Mouse (Mus musculus) megakaryocyte, embryonic 14.5 days (primary cell): ENCODE data around the gene Ms4a6c. TPM values are rescaled to one million over a fixed set of nuclear protein-coding genes. Genes with fewer than 3 reads are reported as not detected.
"Not testable (repeated sequence)": the region's sequence is repeated elsewhere in the genome, so short reads cannot be mapped to it uniquely, and the experiment has no call there.

Experiments used
- H3K27me3 ChIP-seq: replicated peaks from 2 replicates; pipeline ENCODE3; 2012; ENCODE audit warnings: inconsistent platforms
- H3K36me3 ChIP-seq: replicated peaks from 2 replicates; pipeline ENCODE3; 2012; ENCODE audit warnings: low read length, inconsistent platforms, mixed read lengths
- H3K4me1 ChIP-seq: 2 replicates; pipeline ENCODE4 v1.6.1; 2012; ENCODE audit warnings: inconsistent platforms
- H3K4me3 ChIP-seq: replicated peaks from 2 replicates; pipeline ENCODE3; 2012; ENCODE audit warnings: moderate library complexity, mild to moderate bottlenecking, inconsistent platforms
- H3K9me3 ChIP-seq: 2 replicates; pipeline ENCODE4 v1.6.1; 2012; ENCODE audit warnings: inconsistent platforms
- FLI1 ChIP-seq: IDR thresholded peaks from 2 replicates; pipeline ENCODE4 v1.6.1; 2012; ENCODE audit warnings: low read length, inconsistent platforms, mixed read lengths
- GATA1 ChIP-seq: IDR thresholded peaks from 3 replicates; pipeline ENCODE4 v1.6.1; 2012; ENCODE audit warnings: mixed read lengths, low read length, inconsistent platforms, borderline replicate concordance
- polyA plus RNA-seq: library from polyadenylated mRNA; stranded (reverse); fragments of >175 nt; gene quantifications from 2 replicates; pipeline ENCODE4 v1.2.3, GENCODE M21; 2012; ENCODE audit warnings: low replicate concordance; ENCODE audit not compliant: insufficient read depth

Gene Ms4a6c
- polyA plus RNA-seq, 1 experiment = 4.0 TPM

DNA sequence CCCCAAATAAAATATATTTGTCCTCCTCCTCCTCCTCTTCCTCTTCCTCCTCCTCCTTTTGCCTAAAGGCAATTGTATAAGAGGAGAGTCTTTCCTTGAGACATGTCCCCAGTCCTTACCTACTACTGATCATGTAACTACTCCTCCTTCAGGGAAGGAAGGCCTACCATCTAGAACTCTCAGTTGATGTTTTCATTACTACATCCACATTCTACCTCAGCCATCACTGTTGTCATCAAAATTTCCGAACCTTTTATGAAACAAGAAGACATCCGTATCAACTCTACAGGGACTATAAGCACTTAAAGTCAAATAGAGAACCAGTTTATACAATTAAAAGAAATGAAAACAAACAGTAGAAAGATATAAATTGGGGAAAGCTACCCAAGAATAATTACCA is 13.5 kb downstream of the Ms4a6c start:
- Histone ChIP-seq H3K36me3 (no peaks in the 10 kb centered on the region), H3K4me1 (no peaks in the 10 kb centered on the region), H3K4me3 (no peak overlapping the region), H3K9me3 (no peaks in the 10 kb centered on the region), H3K27me3 (no peaks in the 10 kb centered on the region)
- TF ChIP-seq GATA1 (no peak), FLI1 (no peak)

DNA sequence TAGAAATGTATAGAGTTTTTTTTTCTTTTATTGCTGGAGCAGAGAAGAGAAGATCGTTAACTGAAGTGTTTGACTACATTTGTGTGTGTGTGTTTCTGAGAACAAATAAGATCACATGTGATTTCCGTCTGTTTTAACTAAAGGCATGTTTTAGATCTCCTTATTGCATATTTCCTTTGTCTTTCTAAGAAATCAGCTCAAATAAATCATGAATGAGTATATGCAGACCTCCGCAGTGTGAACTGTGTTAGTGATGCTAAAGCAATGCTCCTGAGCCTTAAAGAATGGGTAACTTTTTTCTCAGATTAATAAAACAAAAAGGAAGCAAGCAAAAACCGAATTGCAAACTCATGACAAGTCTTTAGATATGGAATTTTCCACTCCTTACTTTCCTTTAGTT is 14.8 kb downstream of the Ms4a6c start:
- H3K9me3 ChIP-seq = no peaks in the 10 kb centered on the region
- H3K4me3 ChIP-seq = no peak overlapping the region
- no peaks in the 10 kb centered on the region for H3K27me3 ChIP-seq
- no peaks in the 10 kb centered on the region for H3K4me1 ChIP-seq
- H3K36me3 ChIP-seq = no peaks in the 10 kb centered on the region
- TF ChIP-seq GATA1 (no peak), FLI1 (no peak)

DNA sequence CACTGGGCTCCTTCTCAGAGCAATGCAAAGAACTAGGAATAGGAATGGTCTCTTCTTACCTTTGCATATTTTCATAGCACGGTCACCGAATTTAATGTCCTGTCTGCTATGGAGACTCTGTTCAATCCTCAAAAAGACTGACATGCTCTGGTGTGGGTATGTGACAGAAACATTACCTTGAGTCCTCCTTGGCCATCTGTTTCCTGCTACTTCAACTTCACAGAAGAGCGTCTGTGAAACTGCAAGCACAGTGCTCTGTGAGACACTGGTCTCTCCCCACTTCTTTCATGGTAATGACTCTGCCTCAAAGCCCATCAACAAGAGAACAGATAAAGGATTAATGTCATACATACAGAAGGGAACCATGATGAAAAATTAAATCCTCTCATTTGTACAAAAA is 15.2 kb downstream of the Ms4a6c start:
- Histone ChIP-seq H3K4me1 (no peaks in the 10 kb centered on the region), H3K4me3 (no peak overlapping the region), H3K9me3 (no peaks in the 10 kb centered on the region), H3K36me3 (no peaks in the 10 kb centered on the region), H3K27me3 (no peaks in the 10 kb centered on the region)
- TF ChIP-seq GATA1 (no peak), FLI1 (no peak)

DNA sequence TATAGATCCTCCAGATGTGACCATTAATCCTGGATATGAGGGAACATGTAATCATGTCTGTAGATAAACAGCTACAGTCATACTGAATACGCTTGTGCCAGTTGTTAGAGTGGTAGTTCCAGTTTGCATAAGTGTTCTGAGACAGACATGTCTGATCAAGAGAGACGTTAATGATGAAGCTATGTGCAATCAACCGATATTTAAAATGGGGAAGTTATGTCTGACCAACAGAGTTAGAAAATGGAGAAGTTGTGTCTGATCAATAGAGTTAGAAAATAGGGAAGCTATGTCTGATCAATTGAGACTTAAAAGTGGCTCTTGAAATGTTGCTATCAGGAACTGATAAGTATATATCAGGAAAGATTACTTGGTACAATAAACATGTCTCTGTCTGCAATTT is 16.1 kb downstream of the Ms4a6c start:
- no peaks in the 10 kb centered on the region for H3K9me3 ChIP-seq
- H3K4me3 ChIP-seq = no peak overlapping the region
- no peaks in the 10 kb centered on the region for H3K27me3 ChIP-seq
- H3K4me1 ChIP-seq = no peaks in the 10 kb centered on the region
- no peak for TF ChIP-seq GATA1
- TF ChIP-seq FLI1 = no peak
- no peaks in the 10 kb centered on the region for H3K36me3 ChIP-seq

DNA sequence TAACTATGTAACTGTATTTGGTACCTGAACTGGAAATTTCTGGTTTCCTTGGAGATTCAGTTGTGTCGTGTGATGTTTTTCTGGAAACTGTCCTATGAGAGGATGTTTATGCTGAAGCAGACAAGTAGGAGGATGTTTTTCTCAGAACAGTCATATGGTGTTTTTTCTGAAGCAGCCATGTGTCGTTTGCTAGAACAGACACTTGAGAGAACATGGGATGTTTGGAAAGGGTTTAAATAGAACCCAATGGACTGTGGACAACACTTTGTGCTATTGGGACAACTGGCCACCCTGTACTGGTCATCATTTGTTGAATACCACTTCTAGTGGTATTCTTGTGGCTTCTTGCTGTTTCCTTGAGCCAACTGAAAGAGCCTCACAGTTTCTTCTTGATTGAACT is 16.6 kb downstream of the Ms4a6c start, which contains the start of gene Gm8369:
TSS of gene Gm8369 (plus strand) at position 193 of the 400 bp plus-strand sequence.
- no peaks in the 10 kb centered on the region for H3K36me3 ChIP-seq

DNA sequence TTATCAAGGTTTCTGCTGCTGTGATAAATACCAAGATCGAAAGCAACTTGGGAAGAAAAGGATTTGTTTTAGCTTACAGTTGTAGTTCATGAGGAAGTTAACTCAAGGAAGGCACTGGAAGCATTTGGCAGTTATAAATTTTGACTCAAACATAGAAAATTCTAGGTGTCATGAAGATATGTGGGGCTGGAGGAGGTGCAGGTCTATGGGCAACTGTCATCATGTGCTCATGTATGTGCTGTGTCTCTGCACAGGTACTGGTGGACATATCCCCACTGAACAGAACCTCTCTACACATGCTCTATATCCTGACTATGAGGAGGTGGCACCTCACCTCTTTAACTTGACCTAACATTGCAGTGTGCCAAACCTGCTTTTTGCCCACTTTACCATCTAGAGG is 17.4 kb downstream of the Ms4a6c start:
- no peaks in the 10 kb centered on the region for H3K4me1 ChIP-seq
- no peak overlapping the region for H3K4me3 ChIP-seq

More for the DNA sequence above, 16.6 kb downstream of the Ms4a6c start, which contains the start of gene Gm8369:
- no peak within 1 kb of the TSS for H3K4me3 ChIP-seq
- no peaks in the 10 kb centered on the region for H3K27me3 ChIP-seq
- TF ChIP-seq GATA1 (no peak), FLI1 (no peak)
- no peaks in the 10 kb centered on the region for H3K4me1 ChIP-seq
- no peaks in the 10 kb centered on the region for H3K9me3 ChIP-seq

DNA sequence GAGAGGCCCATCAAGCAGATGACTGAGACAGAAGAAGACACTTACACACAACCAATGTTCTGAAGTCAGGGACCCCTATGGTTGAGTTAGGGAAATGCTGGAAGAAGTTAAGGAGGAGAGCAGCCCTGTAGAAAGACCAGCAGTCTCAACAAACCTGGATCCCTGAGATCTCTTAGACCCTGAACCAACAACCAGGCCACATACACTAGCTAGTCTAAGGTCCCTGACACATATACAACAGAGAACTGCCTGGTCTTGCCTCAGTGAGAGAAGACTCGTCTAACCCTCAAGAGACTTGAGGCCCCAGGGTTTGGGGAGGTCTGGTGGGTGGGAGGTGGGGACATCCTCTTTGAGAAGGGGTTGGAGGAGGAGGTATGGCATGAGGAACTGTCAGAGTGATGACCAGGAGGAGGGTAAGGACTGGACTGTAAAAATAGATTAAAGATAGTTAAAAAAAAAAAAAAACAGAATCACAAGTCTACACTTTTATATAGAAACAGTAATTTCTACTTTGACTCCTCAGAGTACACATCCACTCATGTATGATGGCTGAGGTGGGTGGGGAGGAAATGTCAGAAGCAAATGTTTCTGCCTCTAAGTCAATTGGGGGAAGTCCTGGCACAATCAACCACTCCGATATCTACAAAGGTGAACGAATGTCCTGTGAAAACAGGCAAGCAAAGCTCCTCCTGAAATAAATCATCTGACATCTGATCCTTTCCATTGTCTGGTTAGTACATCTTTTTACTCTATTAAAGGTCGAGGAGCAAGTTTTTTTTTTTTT is 22.4 kb downstream of the Ms4a6c start:
- TF ChIP-seq FLI1 (no peak), GATA1 (no peak)
- no peak overlapping the region for H3K4me3 ChIP-seq

More for the DNA sequence above, 17.4 kb downstream of the Ms4a6c start:
- Histone ChIP-seq H3K27me3 (no peaks in the 10 kb centered on the region), H3K9me3 (no peaks in the 10 kb centered on the region), H3K36me3 (no peaks in the 10 kb centered on the region)
- TF ChIP-seq FLI1 (no peak), GATA1 (no peak)

DNA sequence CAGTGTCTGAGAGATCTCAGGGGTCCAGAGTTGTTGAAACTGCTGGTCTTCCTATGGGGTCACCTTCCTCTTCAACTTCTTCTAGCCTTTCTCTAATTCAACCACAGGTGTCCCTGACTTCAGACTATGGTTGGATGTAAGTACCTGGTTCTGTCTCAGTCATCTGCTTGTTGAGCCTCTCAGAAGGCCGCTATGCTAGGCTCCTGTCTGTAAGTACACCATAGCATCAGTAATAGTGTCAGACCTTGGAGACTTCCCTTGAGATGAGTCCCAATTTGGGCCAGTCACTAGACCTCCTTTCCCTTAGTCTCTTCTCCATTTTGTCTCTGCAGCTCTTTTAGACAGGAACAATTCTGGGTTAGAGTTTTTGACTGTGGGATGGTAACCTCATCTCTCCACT is 23.5 kb downstream of the Ms4a6c start:
- TF ChIP-seq GATA1 = no peak
- no peak for TF ChIP-seq FLI1
- no peaks in the 10 kb centered on the region for H3K4me1 ChIP-seq
- H3K36me3 ChIP-seq = no peaks in the 10 kb centered on the region
- H3K27me3 ChIP-seq = no peaks in the 10 kb centered on the region
- no peaks in the 10 kb centered on the region for H3K9me3 ChIP-seq
- no peak overlapping the region for H3K4me3 ChIP-seq

More for the DNA sequence above, 22.4 kb downstream of the Ms4a6c start:
- no peaks in the 10 kb centered on the region for H3K4me1 ChIP-seq
- H3K36me3 ChIP-seq = no peaks in the 10 kb centered on the region
- no peaks in the 10 kb centered on the region for H3K27me3 ChIP-seq
- H3K9me3 ChIP-seq = no peaks in the 10 kb centered on the region

DNA sequence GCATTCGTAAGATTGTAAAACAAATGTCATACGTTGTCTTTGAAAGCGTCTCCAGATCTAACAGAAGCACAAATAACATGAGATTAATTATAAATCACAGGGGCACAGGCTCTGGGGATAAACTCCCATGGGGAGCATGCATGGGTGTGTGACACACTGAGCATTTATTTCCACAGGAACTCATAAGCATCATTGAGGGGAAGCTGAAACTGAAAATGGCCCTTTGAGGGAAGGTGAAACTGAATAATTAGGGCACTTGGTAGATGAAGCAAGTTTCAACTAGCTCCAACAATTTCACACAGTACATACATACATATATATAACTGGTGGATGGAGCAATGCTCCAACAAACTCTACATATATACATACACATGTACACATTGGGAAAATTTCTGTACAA is 25.4 kb downstream of the Ms4a6c start:
- H3K27me3 ChIP-seq = no peaks in the 10 kb centered on the region
- H3K4me3 ChIP-seq = no peak overlapping the region
- no peaks in the 10 kb centered on the region for H3K36me3 ChIP-seq
- no peaks in the 10 kb centered on the region for H3K9me3 ChIP-seq
- no peak for TF ChIP-seq GATA1
- no peak for TF ChIP-seq FLI1
- no peaks in the 10 kb centered on the region for H3K4me1 ChIP-seq

DNA sequence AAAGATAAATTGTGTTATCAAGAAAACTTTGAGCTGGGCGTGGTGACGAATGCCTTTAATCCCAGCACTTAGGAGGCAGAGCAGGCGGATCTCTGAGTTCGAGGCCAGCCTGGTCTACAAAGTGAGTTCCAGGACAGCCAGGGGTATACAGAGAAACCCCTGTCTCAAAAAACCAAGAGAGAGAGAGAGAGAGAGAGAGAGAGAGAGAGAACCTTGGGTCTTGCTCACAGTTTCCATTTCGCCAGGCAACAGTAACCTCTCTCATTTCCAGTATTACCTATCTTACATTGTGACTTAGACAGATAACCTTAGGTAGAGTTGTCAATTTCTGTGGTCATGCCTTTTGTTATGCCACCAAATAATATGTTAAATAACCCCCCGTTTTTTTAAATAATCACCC is 27.2 kb downstream of the Ms4a6c start:
- Histone ChIP-seq H3K4me3 (no peak overlapping the region), H3K36me3 (no peaks in the 10 kb centered on the region), H3K4me1 (no peaks in the 10 kb centered on the region), H3K27me3 (no peaks in the 10 kb centered on the region), H3K9me3 (no peaks in the 10 kb centered on the region)
- no peak for TF ChIP-seq GATA1

DNA sequence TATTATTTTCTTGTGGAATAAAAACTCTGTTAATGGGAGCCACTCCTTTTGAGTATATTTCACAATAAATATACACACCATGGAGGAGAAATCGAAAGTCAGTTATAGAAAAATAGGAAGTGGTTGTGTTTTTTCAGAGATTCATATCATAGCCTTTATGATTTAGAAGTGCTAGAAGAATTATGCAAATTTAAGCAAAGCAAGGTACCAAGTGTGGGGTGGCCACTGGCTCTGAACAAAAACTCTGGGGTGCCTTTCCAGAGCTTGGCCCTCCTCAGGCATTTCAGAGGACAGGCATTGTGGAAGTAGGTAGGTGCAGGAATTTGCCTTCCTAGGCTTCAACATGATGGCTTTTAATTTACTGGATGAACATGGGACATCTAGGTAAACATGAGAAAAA is 28.1 kb downstream of the Ms4a6c start:
- not testable (repeated sequence) for H3K4me3 ChIP-seq, H3K4me1 ChIP-seq, H3K27me3 ChIP-seq, H3K9me3 ChIP-seq, H3K36me3 ChIP-seq
